Mouse (Mus musculus) thymus, postnatal 25 days (tissue): ENCODE measurements around the gene Tlk2.

Experiments
- DNase-seq: peaks from one replicate; pipeline ENCODE4 v3.0.0; 2022

The Tlk2 gene

GRCm38 (mm10) chr11:105164516-105165510 is 13.8 kb upstream of the Tlk2 start:
- DNase-seq = no peak

GRCm38 (mm10) chr11:105166780-105167179 is 11.8 kb upstream of the Tlk2 start:
- DNase-seq = no peak

- DNase-seq = no peak
Measured at GRCm38 (mm10) chr11:105179523-105179922, 916 bp downstream of the Tlk2 start.

- peak; percentile 70 for DNase-seq
Measured at GRCm38 (mm10) chr11:105180471-105181091, 2.0 kb downstream of the Tlk2 start.

- DNase-seq = peak; percentile 96
Measured at GRCm38 (mm10) chr11:105181126-105181637, 2.6 kb downstream of the Tlk2 start.

GRCm38 (mm10) chr11:105181689-105182460 is 3.3 kb downstream of the Tlk2 start:
- peak; percentile 67 for DNase-seq

- no peak for DNase-seq
Measured at GRCm38 (mm10) chr11:105182461-105182855, 3.9 kb downstream of the Tlk2 start.

GRCm38 (mm10) chr11:105184678-105185077 is 6.1 kb downstream of the Tlk2 start:
- DNase-seq = no peak

- DNase-seq = no peak
Measured at GRCm38 (mm10) chr11:105192186-105192585, 13.6 kb downstream of the Tlk2 start.

GRCm38 (mm10) chr11:105196893-105197662 is 18.5 kb downstream of the Tlk2 start:
- no peak for DNase-seq

GRCm38 (mm10) chr11:105202403-105202802 is 23.8 kb downstream of the Tlk2 start:
- DNase-seq = no peak

GRCm38 (mm10) chr11:105210007-105210406 is 31.4 kb downstream of the Tlk2 start:
- DNase-seq = no peak

- DNase-seq = no peak
Measured at GRCm38 (mm10) chr11:105214257-105214656, 35.6 kb downstream of the Tlk2 start.

GRCm38 (mm10) chr11:105217771-105218170 is 39.2 kb downstream of the Tlk2 start:
- no peak for DNase-seq

GRCm38 (mm10) chr11:105234501-105234900 is 55.9 kb downstream of the Tlk2 start:
- no peak for DNase-seq

GRCm38 (mm10) chr11:105240991-105241390 is 62.4 kb downstream of the Tlk2 start:
- DNase-seq = no peak

- DNase-seq = no peak
Measured at GRCm38 (mm10) chr11:105246369-105246768, 67.8 kb downstream of the Tlk2 start.

GRCm38 (mm10) chr11:105246785-105247184 is 68.2 kb downstream of the Tlk2 start:
- no peak for DNase-seq

- DNase-seq = no peak
Measured at GRCm38 (mm10) chr11:105247321-105247720, 68.7 kb downstream of the Tlk2 start.

- no peak for DNase-seq
Measured at GRCm38 (mm10) chr11:105259733-105260132, 81.1 kb downstream of the Tlk2 start.

- no peak for DNase-seq
Measured at GRCm38 (mm10) chr11:105261116-105261515, 82.5 kb downstream of the Tlk2 start.
